Comparison of ENCODE assay signal across 14 mouse cellular contexts in the genomic region with DNA sequence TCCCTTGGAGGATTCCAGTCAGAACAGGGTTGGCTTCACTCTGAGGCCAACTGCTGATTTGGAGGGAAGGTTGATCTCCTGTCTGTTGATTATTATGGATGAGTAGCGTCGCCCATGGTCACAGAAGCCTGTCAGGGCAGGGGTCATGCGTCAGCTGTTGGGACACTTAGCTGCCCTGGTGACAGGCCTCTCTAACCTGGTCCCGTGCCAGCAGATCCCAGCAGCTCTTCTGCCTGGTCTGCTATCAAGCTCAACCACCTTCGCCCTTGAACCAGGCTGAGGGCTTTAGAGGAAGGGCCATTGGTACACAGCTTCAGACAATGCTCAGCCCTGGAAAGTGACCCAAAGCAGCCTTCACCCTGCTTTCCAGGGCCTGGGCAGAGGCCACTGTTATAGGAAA. TPM values are rescaled to one million over a fixed set of nuclear protein-coding genes. Genes with fewer than 3 reads are reported as not detected.
DNase-seq lines count a peak whose midpoint lies in the region; ATAC-seq lines count a peak whose summit lies in the region.
"Had no signal": no experiment of that assay in that cellular context is flagged by ENCODE, and none has a peak within 500 bp of the region (broad histone marks: within the 10 kb centered on the region; RNA-seq: fewer than 3 reads in every experiment).

No protein-coding gene starts in this region.

- no peak overlapping the region for H3K4me3 ChIP-seq in intestine, embryonic 14.5 days (ENCODE audit: low read depth, low read length)
- H3K4me3 ChIP-seq in intestine, embryonic 15.5 days (replicated peaks) = no peak overlapping the region
- H3K4me3 ChIP-seq: erythroblast, embryonic 14.5 days; myocyte had no signal

- DNase-seq in cerebellum, postnatal 10 days = peak; percentile 67 to 73
- DNase-seq in cerebellum, adult 8-10 months = no peak
- peak; percentile 23 for DNase-seq in intestine, embryonic 14.5 days (ENCODE audit: low spot score)
- DNase-seq in adipocyte (ENCODE audit: low spot score) = peak; percentile 67
- peak; percentile 61 for DNase-seq in kidney, postnatal 14 days
- DNase-seq in lung, postnatal 14 days = no peak
- no peak for DNase-seq in right cerebral cortex, postnatal 25 days
- DNase-seq: lung, postnatal 36 days; spleen, adult 18-20 months had no signal

- H3K4me2 ChIP-seq in intestine, embryonic 14.5 days (ENCODE audit: low read length) = no peak overlapping the region
- H3K4me2 ChIP-seq in intestine, embryonic 15.5 days (replicated peaks) = no peak overlapping the region
- H3K4me2 ChIP-seq: heart, embryonic 11.5 days had no signal

- peaks cover 5% of the 10 kb centered on the region for H3K4me1 ChIP-seq in intestine, embryonic 14.5 days (replicated peaks; ENCODE audit: control insufficient read depth, insufficient read depth, low read length)
- 0 out of 2 replicates have a peak, but pooled peaks cover 5% of the 10 kb centered on the region for H3K4me1 ChIP-seq in intestine, embryonic 15.5 days (replicated peaks)

- ATAC-seq in intestine, embryonic 14.5 days (replicated peaks; ENCODE audit: low FRiP score, low TSS enrichment, low read depth) = no peak
- ATAC-seq in intestine, embryonic 15.5 days = no peak
- ATAC-seq: inflammation-experienced regulatory T-cells, adult 6 months had no signal

- no peaks in the 10 kb centered on the region for H3K27me3 ChIP-seq in intestine, embryonic 14.5 days (replicated peaks; ENCODE audit: control insufficient read depth, insufficient read depth, low read length)
- H3K27me3 ChIP-seq in intestine, embryonic 15.5 days (replicated peaks) = no peaks in the 10 kb centered on the region

- no peak overlapping the region for H3K27ac ChIP-seq in intestine, embryonic 14.5 days (ENCODE audit: low read depth)
- no peak overlapping the region for H3K27ac ChIP-seq in intestine, embryonic 15.5 days

- H3K9ac ChIP-seq in intestine, embryonic 14.5 days (ENCODE audit: low read length) = no peak overlapping the region
- no peak overlapping the region for H3K9ac ChIP-seq in intestine, embryonic 15.5 days

- no peaks in the 10 kb centered on the region for H3K9me3 ChIP-seq in intestine, embryonic 14.5 days (ENCODE audit: control insufficient read depth, low read length)
- H3K9me3 ChIP-seq in intestine, embryonic 15.5 days = no peaks in the 10 kb centered on the region

- H3K36me3 ChIP-seq in intestine, embryonic 14.5 days (ENCODE audit: control insufficient read depth, insufficient read depth, low read length) = no peaks in the 10 kb centered on the region
- H3K36me3 ChIP-seq in intestine, embryonic 15.5 days = no peaks in the 10 kb centered on the region

- 79% methylated on average over 5 of the region's 5 CpGs for WGBS in intestine, embryonic 14.5 days
- WGBS in intestine, embryonic 15.5 days = 64% methylated on average over 5 of the region's 5 CpGs

RNA-seq across cellular contexts. Expression of gene Tmigd3, which starts 5.3 kb away (rescaled TPM):
- polyA plus RNA-seq in intestine, embryonic 14.5 days (2014; fragmentation: Nextera tagmentation; extraction: Ambion mirVana) = 0.18 TPM in 1 of 2 replicates, not detected in the other
- 0.24 and 0.52 TPM in 2 replicates for polyA plus RNA-seq in intestine, embryonic 15.5 days (2015; fragmentation: Nextera tagmentation; extraction: Ambion mirVana)
- polyA plus RNA-seq: erythroblast, embryonic 14.5 days; inflammation-experienced regulatory T-cells, adult 6 months had no signal

RNA-seq across cellular contexts. Expression of gene Adora3, which starts 5.4 kb away (rescaled TPM):
- polyA plus RNA-seq in intestine, embryonic 14.5 days (2014; fragmentation: Nextera tagmentation; extraction: Ambion mirVana) = 0.17 TPM in 1 of 2 replicates, not detected in the other
- 0.15 and 0.39 TPM in 2 replicates for polyA plus RNA-seq in intestine, embryonic 15.5 days (2015; fragmentation: Nextera tagmentation; extraction: Ambion mirVana)
- polyA plus RNA-seq: erythroblast, embryonic 14.5 days; myocyte had no signal

RNA-seq across cellular contexts. Expression of gene I830077J02Rik, which starts 56.4 kb away (rescaled TPM):
- 1.1 and 1.2 TPM in 2 replicates for polyA plus RNA-seq in intestine, embryonic 14.5 days (2014; fragmentation: Nextera tagmentation; extraction: Ambion mirVana)
- polyA plus RNA-seq in intestine, embryonic 15.5 days (2015; fragmentation: Nextera tagmentation; extraction: Ambion mirVana) = 1.5 and 1.7 TPM in 2 replicates

Comparison
In these comparisons a context has a peak if more than half of its experiments do, and no peak if none do; other contexts are left out.
1. DNase-seq: peak in cerebellum, postnatal 10 days (2 of 2), intestine, embryonic 14.5 days (single experiment), adipocyte (single experiment) and kidney, postnatal 14 days (single experiment); none in cerebellum, adult 8-10 months (single experiment), lung, postnatal 14 days (single experiment) and right cerebral cortex, postnatal 25 days (single experiment).